Mouse (Mus musculus) bone marrow macrophage, adult 2 months (primary cell): ENCODE measurements around the gene Det1. TPM values are rescaled to one million over a fixed set of nuclear protein-coding genes. Genes with fewer than 3 reads are reported as not detected.

Experiments used
- H3K27ac ChIP-seq: 2 replicates; pipeline ENCODE4 v1.5.1; 2012; ENCODE audit warnings: low read depth, low read length; ENCODE audit not compliant: insufficient read depth
- H3K4me1 ChIP-seq: 2 replicates; pipeline ENCODE4 v1.6.1; 2012; ENCODE audit warnings: low read length; ENCODE audit not compliant: control insufficient read depth, insufficient read depth
- H3K4me3 ChIP-seq: 2 replicates; pipeline ENCODE4 v1.5.1; 2012; ENCODE audit warnings: mild to moderate bottlenecking, low read length, moderate library complexity; ENCODE audit not compliant: insufficient read depth
- CTCF ChIP-seq: IDR thresholded peaks from 2 replicates; pipeline ENCODE4 v1.5.1; 2012; ENCODE audit warnings: low read depth, mild to moderate bottlenecking, low read length, moderate library complexity
- POLR2A ChIP-seq: IDR thresholded peaks from 2 replicates; pipeline ENCODE4 v1.6.1; 2012; ENCODE audit warnings: mild to moderate bottlenecking, low read depth, low read length, borderline replicate concordance
- polyA plus RNA-seq: library from polyadenylated mRNA; stranded (reverse); fragments of >200 nt; gene quantifications from 2 replicates; pipeline ENCODE4 v1.2.4, GENCODE M21; 2012; ENCODE audit not compliant: missing spikeins, insufficient read depth, insufficient read length

Gene Det1
- polyA plus RNA-seq = 6.7 and 6.8 TPM in 2 replicates

DNA sequence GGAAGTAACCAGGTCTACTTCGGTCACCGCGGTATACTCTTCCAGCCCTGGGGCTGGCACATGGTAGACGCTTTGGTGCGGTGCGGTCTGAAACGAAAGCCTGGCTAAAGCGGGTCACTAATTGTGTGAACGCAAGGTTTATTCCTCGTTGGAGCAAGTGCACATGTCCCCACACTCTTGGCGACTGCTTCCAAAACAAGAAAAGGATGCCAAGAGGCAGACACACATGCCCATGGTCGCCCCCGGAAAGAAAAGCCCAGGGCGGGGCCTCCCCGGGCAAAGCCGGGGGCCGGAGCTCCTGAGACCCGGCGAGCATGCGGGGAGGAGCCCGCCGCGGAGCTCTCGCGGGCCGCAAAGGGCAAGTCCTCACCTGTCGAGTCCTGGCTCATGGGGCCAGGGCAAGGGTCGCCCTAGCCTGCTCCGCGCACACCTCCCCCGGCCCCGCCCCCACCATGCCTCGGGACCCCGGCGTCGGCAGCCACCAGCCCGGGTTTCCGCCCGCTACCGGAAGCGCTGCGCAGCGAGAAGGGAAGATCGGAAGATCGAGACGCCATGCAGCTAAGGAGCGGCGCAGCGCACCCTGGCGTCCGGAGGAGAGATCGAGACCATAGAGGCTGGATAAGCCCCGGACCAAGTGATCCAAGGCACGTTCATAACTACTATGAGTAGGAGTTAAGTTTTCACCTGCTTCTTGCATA, at the start of gene Det1:
Gene Det1 (minus strand): TSS at position 527 of the 698 bp plus-strand sequence.
- TF ChIP-seq POLR2A (no peak), CTCF (peak; percentile 57)
- peaks cover 3% of the 10 kb centered on the region for H3K4me1 ChIP-seq
- H3K4me3 ChIP-seq = peak within 1 kb of the TSS; percentile 82
- H3K27ac ChIP-seq = peak within 1 kb of the TSS; percentile 64

GRCm38 (mm10) chr7:78895653-78896333, 48.7 kb upstream of the Det1 start, which contains the start of gene Aen:
Gene Aen, plus strand, starts transcription at chr7:78895854.
- TF ChIP-seq POLR2A (no peak), CTCF (no peak)
- no peak within 1 kb of the TSS for H3K27ac ChIP-seq
- H3K4me1 ChIP-seq = no peaks in the 10 kb centered on the region; the same call in none of the 2 replicates
- peak within 1 kb of the TSS; percentile 67 for H3K4me3 ChIP-seq

- Histone ChIP-seq H3K4me1 (no peaks in the 10 kb centered on the region; the same call in none of the 2 replicates), H3K4me3 (peak overlapping the region; percentile 56), H3K27ac (no peak overlapping the region)
- no peak for TF ChIP-seq POLR2A
- TF ChIP-seq CTCF = no peak
Measured at GRCm38 (mm10) chr7:78895021-78895652, 48.1 kb upstream of the Det1 start.

GRCm38 (mm10) chr7:78893917-78894316, 46.9 kb upstream of the Det1 start:
- no peak overlapping the region for H3K27ac ChIP-seq
- TF ChIP-seq POLR2A (no peak), CTCF (no peak)
- no peaks in the 10 kb centered on the region; the same call in none of the 2 replicates for H3K4me1 ChIP-seq
- no peak overlapping the region for H3K4me3 ChIP-seq

DNA sequence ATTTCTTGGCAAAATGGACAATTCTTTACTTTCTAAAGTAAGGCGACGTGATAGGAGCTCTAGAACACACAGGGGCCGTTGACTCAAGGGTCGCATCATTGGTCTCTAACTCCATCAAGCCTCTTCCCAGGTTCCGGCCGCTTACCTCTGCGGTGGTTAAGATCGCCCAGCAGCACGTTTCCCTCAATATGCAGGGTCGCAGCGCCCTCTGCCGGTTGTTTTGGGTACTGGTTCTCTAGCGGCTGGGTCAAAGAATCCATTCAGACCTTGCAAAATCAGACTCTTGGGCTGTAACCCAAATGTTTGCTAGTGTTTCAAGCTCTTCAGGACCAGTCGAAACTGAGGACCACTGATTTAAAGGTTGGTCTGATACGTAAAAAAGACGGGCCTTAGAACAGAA, 43.6 kb upstream of the Det1 start:
- H3K4me3 ChIP-seq = no peak overlapping the region
- H3K4me1 ChIP-seq = peaks cover 5% of the 10 kb centered on the region
- no peak overlapping the region for H3K27ac ChIP-seq
- TF ChIP-seq CTCF = peak; percentile 94
- TF ChIP-seq POLR2A = no peak

DNA sequence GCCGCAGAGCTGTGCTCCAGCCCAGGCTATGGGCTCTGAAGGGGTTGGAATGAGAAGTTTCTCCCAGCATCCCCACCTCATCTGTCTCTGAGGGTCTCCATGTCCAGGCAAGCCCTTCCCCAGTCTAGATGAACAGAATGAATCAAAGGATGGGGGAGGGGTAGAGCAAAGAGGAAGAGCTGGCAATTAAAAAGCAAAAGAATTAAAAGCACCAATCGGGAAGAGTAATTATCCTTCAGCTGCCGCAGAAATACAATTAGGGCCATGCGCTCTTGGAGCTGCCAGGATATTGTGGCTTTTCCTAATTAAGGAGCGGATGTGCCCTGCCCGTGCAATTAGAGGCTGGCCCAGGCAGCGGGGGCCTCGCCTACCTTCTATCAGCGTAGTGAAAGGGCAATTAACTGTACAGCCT, 40.4 kb upstream of the Det1 start:
- Histone ChIP-seq H3K27ac (no peak overlapping the region), H3K4me3 (no peak overlapping the region), H3K4me1 (peaks cover 5% of the 10 kb centered on the region)
- TF ChIP-seq CTCF = no peak

GRCm38 (mm10) chr7:78886496-78886895, 39.4 kb upstream of the Det1 start:
- peaks cover 5% of the 10 kb centered on the region for H3K4me1 ChIP-seq
- no peak for TF ChIP-seq POLR2A
- TF ChIP-seq CTCF = no peak
- no peak overlapping the region for H3K27ac ChIP-seq
- H3K4me3 ChIP-seq = no peak overlapping the region

- TF ChIP-seq POLR2A = no peak
- no peak for TF ChIP-seq CTCF
- Histone ChIP-seq H3K4me3 (no peak overlapping the region), H3K4me1 (peaks cover 5% of the 10 kb centered on the region), H3K27ac (no peak overlapping the region)
Measured at GRCm38 (mm10) chr7:78885404-78885803, 38.3 kb upstream of the Det1 start.

DNA sequence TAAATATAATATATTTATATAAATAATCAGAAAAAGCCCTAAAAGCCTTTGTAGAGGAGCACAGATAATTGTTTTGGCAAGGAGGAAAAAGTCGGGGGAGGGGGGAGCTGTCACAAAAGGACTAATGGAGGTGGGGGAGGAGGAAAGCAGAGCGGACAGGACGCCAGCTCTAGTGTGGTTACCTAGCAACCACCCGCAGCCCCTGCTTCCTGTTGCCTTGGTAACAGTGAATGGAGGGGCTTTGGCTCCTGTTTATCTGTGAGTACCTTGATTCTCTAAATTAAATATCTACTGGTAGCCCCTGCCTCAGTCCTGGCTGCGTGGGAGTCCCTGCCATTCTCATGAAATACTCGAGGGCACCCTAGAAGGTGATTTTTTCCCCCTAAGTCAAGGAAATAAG, 37.1 kb upstream of the Det1 start:
- peaks cover 5% of the 10 kb centered on the region for H3K4me1 ChIP-seq
- no peak overlapping the region for H3K27ac ChIP-seq
- no peak overlapping the region for H3K4me3 ChIP-seq
- TF ChIP-seq CTCF (no peak), POLR2A (no peak)

- no peak overlapping the region for H3K27ac ChIP-seq
- TF ChIP-seq POLR2A (no peak), CTCF (no peak)
- H3K4me1 ChIP-seq = peaks cover 3% of the 10 kb centered on the region
- H3K4me3 ChIP-seq = no peak overlapping the region
Measured at GRCm38 (mm10) chr7:78883726-78884060, 36.6 kb upstream of the Det1 start.
